Mouse (Mus musculus) ES-E14 (cell line): Measurements from ENCODE around the gene Adgrg5. TPM values are rescaled to one million over a fixed set of nuclear protein-coding genes. Genes with fewer than 3 reads are reported as not detected.

Source experiments
- DNase-seq: peaks from one replicate; pipeline ENCODE4 v3.0.0-alpha.2; 2013; ENCODE audit warnings: low read depth, low spot score
- H3K27ac ChIP-seq: 2 replicates; pipeline ENCODE4 v1.5.1; 2012; ENCODE audit warnings: low read depth, mild to moderate bottlenecking, low read length, moderate library complexity, mixed read lengths; ENCODE audit not compliant: poor library complexity, insufficient read depth, severe bottlenecking
- H3K36me3 ChIP-seq: 2 replicates; pipeline ENCODE4 v1.6.1; 2012; ENCODE audit warnings: mild to moderate bottlenecking, low read length, moderate library complexity, mixed read lengths; ENCODE audit not compliant: control insufficient read depth, poor library complexity, insufficient read depth, severe bottlenecking
- H3K4me1 ChIP-seq, 2 experiments: fragments of 150-350 bp in 1 of 2; sonication (generic) in 1 of 2; 2 replicates each; pipeline ENCODE4 v1.6.1; 2012; ENCODE audit warnings: low read length in 2 of 2, mild to moderate bottlenecking in 1 of 2, mixed read lengths in 1 of 2; ENCODE audit not compliant: control insufficient read depth in 2 of 2, insufficient read depth in 2 of 2, poor library complexity in 1 of 2
- H3K4me3 ChIP-seq, 2 experiments: fragments of 150-350 bp in 1 of 2; sonication (generic) in 1 of 2; 2 replicates each; pipeline ENCODE4 v1.5.1; 2012; ENCODE audit warnings: low read length in 2 of 2, low read depth in 1 of 2, mild to moderate bottlenecking in 1 of 2, mixed read lengths in 1 of 2; ENCODE audit not compliant: insufficient read depth in 1 of 2, poor library complexity in 1 of 2, severe bottlenecking in 1 of 2
- H3K9ac ChIP-seq: 2 replicates; pipeline ENCODE4 v1.6.1; 2012; ENCODE audit warnings: low read depth, mild to moderate bottlenecking, low read length, mixed read lengths; ENCODE audit not compliant: poor library complexity, insufficient read depth, severe bottlenecking
- H3K9me3 ChIP-seq: fragments of 150-350 bp; sonication (generic); 2 replicates; pipeline ENCODE4 v1.6.1; 2012; ENCODE audit warnings: low read depth, mild to moderate bottlenecking, low read length; ENCODE audit not compliant: control insufficient read depth, insufficient read depth
- CHD2 ChIP-seq: IDR thresholded peaks from 2 replicates; pipeline ENCODE4 v1.6.1; 2014; ENCODE audit warnings: mild to moderate bottlenecking, low read depth, low read length, inconsistent platforms
- HCFC1 ChIP-seq: IDR thresholded peaks from 2 replicates; pipeline ENCODE4 v1.6.1; 2012; ENCODE audit warnings: low read length, inconsistent platforms, borderline replicate concordance; ENCODE audit not compliant: insufficient read depth
- MAFK ChIP-seq: IDR thresholded peaks from 2 replicates; pipeline ENCODE4 v1.6.1; 2014; ENCODE audit warnings: mild to moderate bottlenecking, low read depth, low read length, inconsistent platforms; ENCODE audit not compliant: insufficient read depth
- ZC3H11A ChIP-seq: IDR thresholded peaks from 2 replicates; pipeline ENCODE4 v1.6.1; 2012; ENCODE audit warnings: low read depth, mild to moderate bottlenecking, inconsistent platforms, low read length, borderline replicate concordance
- ZNF384 ChIP-seq: IDR thresholded peaks from 2 replicates; pipeline ENCODE4 v1.6.1; 2012; ENCODE audit warnings: low read depth, low read length, inconsistent platforms
- in situ Hi-C, 2 experiments: fragments of 600-800 bp; cut with MboI; formaldehyde crosslinking; loops; one replicate each; pipeline ENCODE4 v1.15.1; 2025; ENCODE audit warnings: low sequenced_read_pairs in 2 of 2, inconsistent platforms in 1 of 2; ENCODE audit not compliant: unreplicated experiment in 2 of 2
- total RNA-seq: library from RNA; depleted of rRNA; stranded (reverse); fragments of 300-350 nt; gene quantifications from 2 replicates; pipeline ENCODE4 v1.2.3, GENCODE M21; 2012

The Adgrg5 gene
- total RNA-seq, 1 experiment = 1.1 TPM

- no peak for DNase-seq
- H3K4me3 ChIP-seq = no peak overlapping the region
- H3K4me1 ChIP-seq = peaks cover 0 to 7% of the 10 kb centered on the region in 2 experiments; a peak in 2 of 4 replicates
- H3K36me3 ChIP-seq = no peaks in the 10 kb centered on the region
- TF ChIP-seq HCFC1 = no peak
- no peak for TF ChIP-seq MAFK
- TF ChIP-seq CHD2 = no peak
- TF ChIP-seq ZC3H11A = no peak
- TF ChIP-seq ZNF384 = no peak
- no peak overlapping the region for H3K9ac ChIP-seq
- no peak overlapping the region for H3K27ac ChIP-seq
- in situ Hi-C loops = no loop called here
- H3K9me3 ChIP-seq = no peaks in the 10 kb centered on the region
Measured at GRCm38 (mm10) chr8:94928227-94928626, 4.7 kb downstream of the Adgrg5 start.

GRCm38 (mm10) chr8:94933918-94934317 is 10.4 kb downstream of the Adgrg5 start:
- no peak overlapping the region for H3K4me3 ChIP-seq
- H3K27ac ChIP-seq = no peak overlapping the region; the same call in 1 of the 2 replicates
- H3K4me1 ChIP-seq = no peaks in the 10 kb centered on the region
- no peaks in the 10 kb centered on the region for H3K36me3 ChIP-seq
- TF ChIP-seq ZC3H11A (no peak), MAFK (no peak), CHD2 (no peak)
- in situ Hi-C loops = no loop called here
- no peak overlapping the region for H3K9ac ChIP-seq
- no peak for DNase-seq
- H3K9me3 ChIP-seq = no peaks in the 10 kb centered on the region

GRCm38 (mm10) chr8:94935172-94935571 is 11.7 kb downstream of the Adgrg5 start:
- in situ Hi-C loops = no loop called here

GRCm38 (mm10) chr8:94942566-94942965 is 19.1 kb downstream of the Adgrg5 start:
- DNase-seq = peak; percentile 55
- peaks cover 0 to 2% of the 10 kb centered on the region in 2 experiments; a peak in 1 of 4 replicates for H3K4me1 ChIP-seq
- no peaks in the 10 kb centered on the region for H3K9me3 ChIP-seq
- H3K9ac ChIP-seq = no peak overlapping the region
- no peak overlapping the region for H3K27ac ChIP-seq
- in situ Hi-C loops = loop anchor here in 1 of 2 experiments (10.0 kb wide), 2 partner anchors 262 to 292 kb away; partner anchors contain the start of gene Kifc3
- TF ChIP-seq ZC3H11A = peak; percentile 72; the same call in 1 of the 2 replicates
- no peak for TF ChIP-seq MAFK
- no peak overlapping the region for H3K4me3 ChIP-seq
- H3K36me3 ChIP-seq = no peaks in the 10 kb centered on the region

More at GRCm38 (mm10) chr8:94935172-94935571, 11.7 kb downstream of the Adgrg5 start:
- TF ChIP-seq HCFC1 = no peak
- Histone ChIP-seq H3K9ac (no peak overlapping the region), H3K36me3 (no peaks in the 10 kb centered on the region), H3K4me3 (no peak overlapping the region), H3K4me1 (no peaks in the 10 kb centered on the region), H3K9me3 (no peaks in the 10 kb centered on the region), H3K27ac (no peak overlapping the region)
- no peak for DNase-seq

GRCm38 (mm10) chr8:94945185-94945584 is 21.7 kb downstream of the Adgrg5 start:
- Histone ChIP-seq H3K4me3 (no peak overlapping the region), H3K4me1 (peaks cover 0 to 2% of the 10 kb centered on the region in 2 experiments; a peak in 1 of 4 replicates), H3K36me3 (no peaks in the 10 kb centered on the region), H3K9me3 (no peaks in the 10 kb centered on the region), H3K9ac (no peak overlapping the region), H3K27ac (no peak overlapping the region)
- in situ Hi-C loops = loop anchor here in 1 of 2 experiments (5.0 to 10.0 kb wide), 3 partner anchors 57 to 290 kb away; partner anchors contain the start of gene Kifc3
- TF ChIP-seq HCFC1 (no peak), CHD2 (no peak), MAFK (no peak), ZC3H11A (no peak), ZNF384 (no peak)
- DNase-seq = no peak
